Mouse (Mus musculus) cerebellum, postnatal 25 days (tissue): ENCODE data around the gene Cmtr1.

Source experiments
- DNase-seq, 2 experiments: peaks; one replicate each; pipeline ENCODE4 v3.0.0; 2021; ENCODE audit warnings: mixed read lengths in 2 of 2

The Cmtr1 gene

GRCm38 (mm10) chr17:29660076-29660761, at the start of gene Cmtr1:
Gene Cmtr1, plus strand, starts transcription at chr17:29660595.
- DNase-seq, result peak; percentile 99

GRCm38 (mm10) chr17:29613453-29613852, 46.9 kb upstream of the Cmtr1 start:
- peak in 1 of 2 experiments; percentile 47 for DNase-seq

GRCm38 (mm10) chr17:29614115-29615023, 46.0 kb upstream of the Cmtr1 start, which contains the start of the genes Rnf8 and Gm28043:
Gene Rnf8, plus strand, starts transcription at chr17:29614790.
Gene Gm28043, plus strand, starts transcription at chr17:29614876.
- DNase-seq, result peak; percentile 97 to 98

DNA sequence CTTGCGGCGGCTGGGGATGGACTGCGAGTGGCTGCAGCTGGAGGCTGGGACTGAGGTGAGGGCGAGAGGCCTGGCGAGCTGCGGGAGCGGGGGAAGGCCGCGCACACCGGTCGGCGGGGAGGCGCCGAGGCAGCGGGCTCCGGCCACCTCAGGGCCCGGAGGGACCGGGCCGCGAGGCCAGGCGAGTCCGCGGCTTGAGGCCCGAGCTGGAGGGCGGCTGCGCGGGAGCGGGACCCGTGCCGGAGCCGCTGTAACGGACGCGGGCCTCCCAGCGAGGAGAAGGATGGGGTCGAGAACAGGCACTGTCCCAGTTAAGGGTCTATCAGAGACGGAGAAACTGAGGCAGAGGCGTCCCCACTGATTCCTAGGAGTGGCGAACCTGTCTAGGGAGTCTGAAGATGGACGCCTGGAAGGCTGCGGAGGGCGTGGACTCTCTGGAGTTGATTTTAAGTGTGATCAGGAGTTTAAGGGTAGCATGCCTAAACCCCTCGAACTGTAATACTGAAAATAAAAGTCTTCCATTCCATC, 45.3 kb upstream of the Cmtr1 start:
- no peak for DNase-seq

- DNase-seq, result no peak
These were observed 44.8 kb upstream of the Cmtr1 start for GRCm38 (mm10) chr17:29615616-29616015.

- DNase-seq, result no peak
These were observed 41.2 kb upstream of the Cmtr1 start for GRCm38 (mm10) chr17:29619231-29619630.

DNA sequence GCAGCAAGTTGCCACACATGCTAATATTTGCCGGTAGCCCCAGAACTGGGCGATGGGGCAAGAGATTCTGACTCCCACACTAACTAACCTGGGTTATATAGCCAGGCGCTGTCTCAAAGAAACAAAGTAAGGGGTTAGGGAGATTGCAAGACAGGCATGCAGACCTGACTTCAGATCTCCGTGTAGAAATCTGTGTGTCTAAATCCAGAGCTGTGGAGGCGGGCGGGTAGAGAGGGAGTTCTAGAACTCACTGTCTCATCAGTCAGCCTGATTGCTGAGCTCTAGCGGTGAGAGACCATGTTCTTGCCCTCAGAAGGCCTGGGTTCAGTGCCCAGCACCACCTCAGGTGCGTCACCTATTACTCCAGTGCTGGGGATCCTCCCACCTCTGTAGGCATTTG, 36.9 kb upstream of the Cmtr1 start:
- no peak for DNase-seq

DNA sequence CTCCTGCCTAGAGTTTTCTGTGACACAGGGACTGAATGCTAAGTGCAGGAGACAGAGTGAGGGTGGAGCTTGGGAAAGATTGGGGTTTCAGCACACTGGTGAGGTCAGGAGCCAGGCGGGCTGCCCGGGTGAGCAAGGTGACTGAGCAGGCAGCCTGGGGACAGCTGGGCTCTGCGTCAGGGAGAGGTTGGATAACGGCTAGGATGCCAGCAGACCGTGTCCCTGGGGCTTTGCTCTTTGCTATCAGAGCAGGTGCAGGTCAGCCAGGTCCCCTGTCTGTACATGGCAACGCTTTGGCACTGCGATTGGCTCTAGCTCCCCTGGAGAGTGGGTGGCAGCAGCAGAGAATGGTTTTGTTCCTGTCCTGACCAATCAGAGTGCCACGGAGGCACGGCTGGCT, 33.1 kb upstream of the Cmtr1 start:
- DNase-seq, result no peak

DNA sequence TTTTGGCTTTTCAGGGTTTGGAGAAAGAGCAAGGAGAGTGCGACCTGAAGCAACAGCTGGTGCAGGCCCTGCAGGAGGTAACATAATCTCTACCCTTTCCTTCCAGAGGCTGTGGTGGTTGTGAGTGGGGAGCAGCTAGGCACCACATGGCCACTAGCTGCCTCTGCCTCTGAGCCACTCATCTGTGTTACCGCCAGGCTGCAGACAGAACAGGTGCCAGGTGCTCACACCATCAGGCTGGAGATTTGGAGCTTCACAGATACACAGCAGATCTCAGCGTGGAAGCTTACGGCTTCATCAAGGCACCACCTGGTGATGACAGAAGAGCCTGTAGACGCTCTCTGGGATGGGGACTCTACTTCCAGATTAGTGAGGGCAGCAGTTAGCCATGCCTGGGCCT, 31.4 kb upstream of the Cmtr1 start:
- peak; percentile 54 to 67 for DNase-seq

DNA sequence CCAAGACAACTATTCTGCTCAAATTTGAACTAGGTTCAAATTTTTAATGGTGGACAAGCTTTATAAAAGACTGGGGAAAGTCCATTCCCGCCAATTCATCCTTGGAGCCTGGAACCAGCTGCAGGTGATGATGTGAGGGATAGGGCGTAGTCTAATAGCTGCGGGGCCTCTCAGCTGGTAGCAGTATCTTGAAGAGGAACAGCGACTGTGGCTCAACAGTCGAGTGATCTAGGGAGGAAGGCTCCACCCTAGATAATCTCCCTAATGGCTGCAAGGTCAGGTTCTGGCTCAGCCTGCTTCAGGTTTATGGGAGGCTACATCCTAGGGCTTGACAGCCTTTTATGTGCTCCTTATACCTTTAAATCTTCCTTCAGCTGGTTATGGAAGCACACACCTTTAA, 30.8 kb upstream of the Cmtr1 start:
- DNase-seq, result no peak

DNA sequence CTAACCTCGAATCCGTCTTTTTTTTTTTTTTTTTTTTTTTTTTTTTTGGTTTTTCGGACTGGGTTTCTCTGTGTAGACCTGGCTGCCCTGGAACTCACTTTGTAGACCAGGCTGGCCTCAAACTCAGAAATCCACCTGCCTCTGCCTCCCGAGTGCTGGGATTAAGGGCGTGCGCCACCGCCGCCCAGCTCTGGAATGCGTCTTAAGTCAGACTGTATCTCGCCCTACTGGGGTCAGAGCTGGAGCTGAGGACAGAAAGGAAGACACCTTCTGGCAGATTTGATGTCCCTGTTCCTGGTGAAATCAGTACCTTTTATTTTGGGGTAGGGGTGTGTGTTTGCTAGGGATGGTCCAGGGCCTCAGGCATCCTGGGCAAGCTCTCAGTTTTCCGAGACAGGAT, 28.1 kb upstream of the Cmtr1 start:
- DNase-seq, result no peak

- no peak for DNase-seq
These were observed 24.9 kb upstream of the Cmtr1 start for GRCm38 (mm10) chr17:29635492-29635891.

DNA sequence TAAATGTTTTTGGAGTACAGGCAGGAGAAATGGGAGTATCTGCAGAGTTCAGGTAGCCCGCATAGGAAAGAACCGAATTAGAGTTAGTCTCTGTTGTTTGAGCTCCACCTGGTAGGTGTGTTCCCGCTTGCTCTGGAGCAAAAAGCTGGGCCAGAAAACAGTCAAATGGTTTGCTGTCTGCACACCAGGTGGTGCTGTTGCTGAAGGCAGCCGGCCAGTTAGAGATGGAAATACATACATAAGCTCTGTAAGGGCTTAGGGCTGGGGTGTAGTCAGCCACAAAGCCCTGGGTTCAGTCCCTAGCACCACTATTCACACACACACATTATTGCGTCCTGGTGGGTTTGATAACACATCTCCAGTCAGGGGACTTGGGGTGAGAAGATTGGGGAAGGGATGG, 24.3 kb upstream of the Cmtr1 start:
- DNase-seq, result peak; percentile 78 to 82

DNA sequence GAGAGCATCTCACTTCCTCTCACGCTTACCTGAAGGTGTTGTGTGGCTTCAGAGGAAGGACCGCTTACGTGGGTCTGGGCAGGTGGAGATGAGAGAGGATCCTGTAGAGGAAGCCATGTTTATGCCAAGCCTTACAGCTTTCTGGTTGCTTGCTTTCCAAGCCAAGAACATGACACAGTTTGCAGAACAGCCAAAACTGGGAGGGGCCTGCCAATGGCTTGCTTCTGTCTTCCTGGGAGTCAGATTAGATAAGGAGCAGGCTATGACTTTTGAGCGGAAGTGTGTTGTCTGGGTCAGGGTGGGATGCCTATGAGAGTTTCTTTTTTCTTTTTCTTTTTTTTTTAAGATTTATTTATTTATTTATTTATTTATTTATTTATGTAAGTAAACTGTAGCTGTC, 23.0 kb upstream of the Cmtr1 start:
- peak; percentile 42 to 56 for DNase-seq

- no peak for DNase-seq
These were observed 22.5 kb upstream of the Cmtr1 start for GRCm38 (mm10) chr17:29637895-29638294.

DNA sequence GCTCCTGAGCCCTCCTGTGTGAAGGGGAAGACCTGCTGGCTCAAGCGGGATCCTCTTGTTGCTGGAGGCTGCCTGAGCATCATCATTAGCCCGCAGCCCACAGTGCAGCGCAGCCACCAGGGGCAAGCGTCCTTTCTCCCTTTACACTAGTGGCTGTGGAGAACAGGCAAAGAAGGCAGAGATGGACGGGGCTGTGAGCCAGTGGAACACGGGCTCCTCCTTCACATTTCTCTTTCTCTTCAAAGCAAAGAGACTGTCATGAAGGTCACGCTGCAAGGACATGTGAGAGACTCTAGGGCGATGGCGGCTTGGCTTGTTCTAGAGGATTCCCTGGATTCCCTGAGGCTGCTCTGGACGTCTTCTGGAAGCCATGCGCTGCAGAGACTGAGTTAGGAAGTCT, 19.4 kb upstream of the Cmtr1 start:
- no peak for DNase-seq

DNA sequence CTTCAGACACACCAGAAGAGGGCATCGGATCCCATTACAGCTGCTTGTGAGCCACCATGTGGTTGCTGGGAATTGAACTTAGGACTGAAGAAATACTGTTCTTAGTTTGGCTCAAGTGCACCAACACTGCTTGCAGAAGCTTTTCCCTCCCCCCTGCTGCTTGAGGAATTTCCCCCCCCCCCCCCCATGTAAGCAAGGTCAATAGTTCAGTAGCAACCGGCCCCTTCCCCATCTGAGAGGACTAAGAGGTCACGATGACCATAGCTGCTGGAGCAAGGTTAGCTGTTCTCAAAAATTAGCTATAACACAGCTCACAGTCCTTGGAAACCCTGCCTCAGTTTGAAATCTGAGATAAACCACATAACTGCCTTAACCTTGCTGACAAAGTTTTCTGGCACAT, 18.2 kb upstream of the Cmtr1 start:
- no peak for DNase-seq

DNA sequence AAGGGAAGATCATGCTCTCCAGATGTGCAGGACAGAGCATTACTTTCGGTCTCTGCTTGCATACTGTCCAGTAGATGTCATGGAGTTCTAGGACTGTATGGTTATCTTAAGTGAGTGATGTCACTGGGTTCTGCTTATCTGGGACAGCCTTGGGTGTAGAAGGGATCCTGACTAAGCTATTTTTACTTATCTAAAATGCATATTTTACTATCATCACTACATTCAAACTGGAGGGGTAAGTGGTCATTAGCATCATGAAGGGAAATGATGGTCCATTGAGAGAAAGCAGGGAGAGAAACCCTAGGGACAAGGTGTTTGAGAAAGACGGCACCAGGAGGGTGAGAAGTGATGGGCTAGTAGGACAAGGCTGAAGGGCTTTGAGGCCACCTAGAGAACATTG, 2.1 kb upstream of the Cmtr1 start:
- DNase-seq, result no peak

DNA sequence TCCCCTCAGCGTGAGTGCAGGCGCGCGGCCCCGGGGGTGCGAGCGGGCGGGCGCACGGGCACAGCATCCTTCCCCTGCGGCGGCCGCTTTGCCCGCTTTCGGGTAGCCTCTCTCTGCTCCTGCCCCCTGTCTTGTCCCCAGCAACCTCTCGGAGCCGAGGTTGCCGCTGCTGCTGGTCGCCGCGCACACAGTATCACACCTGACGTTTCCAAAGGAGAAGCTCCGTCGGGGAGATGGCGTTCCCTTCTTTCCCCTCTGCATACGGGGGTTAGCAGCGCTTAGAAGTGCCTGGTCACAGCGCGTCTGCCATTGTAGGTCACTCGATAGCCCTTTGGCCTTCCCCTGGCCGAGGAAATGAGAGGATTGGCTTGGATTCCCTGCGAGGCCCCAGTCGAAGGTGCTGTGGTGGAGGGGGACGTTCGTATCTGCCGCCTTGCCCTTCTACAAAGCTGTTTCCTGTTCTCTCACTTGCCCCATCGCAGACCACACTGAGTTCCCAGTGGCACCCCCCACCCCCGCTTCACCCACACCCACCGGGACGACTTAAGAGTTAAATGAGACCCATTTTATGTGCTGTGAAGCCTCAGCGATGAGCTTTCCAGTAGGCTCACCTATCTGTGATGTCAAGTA, 482 bp downstream of the Cmtr1 start:
- DNase-seq, result no peak

DNA sequence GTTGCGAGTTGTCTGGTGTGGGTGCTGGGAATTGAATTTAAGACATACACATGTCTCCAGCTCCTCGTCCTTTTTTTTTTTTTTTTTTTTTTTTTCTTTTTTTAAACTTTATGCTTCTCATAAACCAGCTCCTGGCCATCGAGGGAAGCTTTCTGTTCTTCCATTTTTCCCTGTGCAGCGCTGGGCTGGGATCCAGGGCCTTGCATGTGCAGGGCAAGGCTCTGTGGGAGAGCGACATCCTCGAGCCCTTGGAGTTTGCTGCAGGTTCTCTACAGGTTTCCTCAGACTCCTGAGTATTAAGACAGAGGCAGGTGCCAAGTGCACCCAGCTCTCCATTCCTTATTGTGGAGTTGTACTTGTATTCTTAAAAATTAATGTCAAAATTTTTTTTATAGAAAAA, 1.8 kb downstream of the Cmtr1 start:
- peak in 1 of 2 experiments; percentile 67 for DNase-seq

- peak; percentile 91 to 92 for DNase-seq
These were observed 7.9 kb downstream of the Cmtr1 start for GRCm38 (mm10) chr17:29668051-29668986.

DNA sequence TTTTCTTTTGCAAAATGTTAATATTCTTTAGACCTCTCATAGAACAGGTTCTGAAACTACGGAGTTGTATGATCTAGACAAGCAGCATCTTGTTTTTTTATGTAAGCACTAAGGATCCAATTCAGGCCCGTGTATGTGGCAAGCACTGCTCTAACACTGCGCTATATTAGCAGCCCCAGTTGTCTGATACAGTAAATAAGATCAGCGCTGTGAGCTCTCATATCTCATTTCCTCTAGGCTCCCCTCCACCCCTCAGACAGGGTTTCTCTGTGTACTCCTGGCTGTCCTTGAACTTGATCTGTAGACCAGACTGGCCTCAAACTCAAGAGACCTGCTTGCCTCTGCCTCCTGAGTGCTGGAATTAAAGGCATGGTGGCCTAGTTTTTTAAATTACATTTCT, 8.6 kb downstream of the Cmtr1 start:
- no peak for DNase-seq
